Mouse (Mus musculus) bone marrow, adult 2 months (tissue): ENCODE data around the gene Snx4. TPM values are rescaled to one million over a fixed set of nuclear protein-coding genes. Genes with fewer than 3 reads are reported as not detected.

ENCODE experiments used
- H3K27ac ChIP-seq: fragments of 200-500 bp; 2 replicates; pipeline ENCODE4 v1.5.1; 2012; ENCODE audit warnings: low read depth, mild to moderate bottlenecking, control low read depth, inconsistent platforms, low read length; ENCODE audit not compliant: control insufficient read depth, poor library complexity, insufficient read depth
- H3K4me1 ChIP-seq: fragments of 200-500 bp; 2 replicates; pipeline ENCODE4 v1.6.1; 2011; ENCODE audit warnings: low read length; ENCODE audit not compliant: control insufficient read depth, insufficient read depth
- H3K4me3 ChIP-seq: fragments of 200-500 bp; replicated peaks from 2 replicates; pipeline ENCODE3; 2011; ENCODE audit warnings: mild to moderate bottlenecking, low read depth, low read length, control low read depth; ENCODE audit not compliant: control insufficient read depth
- CTCF ChIP-seq: fragments of 200-500 bp; IDR thresholded peaks from 2 replicates; pipeline ENCODE4 v1.5.1; 2011; ENCODE audit warnings: low read length, control low read depth; ENCODE audit not compliant: control insufficient read depth, insufficient read depth
- POLR2A ChIP-seq: fragments of 200-500 bp; IDR thresholded peaks from 2 replicates; pipeline ENCODE4 v1.6.1; 2011; ENCODE audit warnings: low read depth, mild to moderate bottlenecking, control low read depth, low read length, borderline replicate concordance; ENCODE audit not compliant: control insufficient read depth
- WGBS: fragments of 180-500 bp; shearing (Covaris S2); methylation state at CpG from one replicate; pipeline ENCODE4 v1.1.7; 2018; 5-methylcytosine and 5-hydroxymethylcytosine counted together
- polyA plus RNA-seq: library from polyadenylated mRNA; stranded (reverse); fragments of >200 nt; gene quantifications from 2 replicates; pipeline ENCODE4 v1.2.4, GENCODE M21; 2011; ENCODE audit warnings: low replicate concordance; ENCODE audit not compliant: missing spikeins, insufficient read depth, insufficient read length

Snx4 gene
- polyA plus RNA-seq, 1 experiment, result 22.3 TPM

- Histone ChIP-seq H3K4me3 (no peak overlapping the region), H3K4me1 (no peaks in the 10 kb centered on the region), H3K27ac (no peak overlapping the region)
- WGBS, result 89% methylated on average over 7 of the region's 7 CpGs
- TF ChIP-seq CTCF (no peak), POLR2A (no peak)
Measured at GRCm38 (mm10) chr16:33294681-33295080, 43.4 kb downstream of the Snx4 start.

GRCm38 (mm10) chr16:33295321-33295720 lies 44.1 kb downstream of the Snx4 start:
- no peak overlapping the region for H3K27ac ChIP-seq
- no peak overlapping the region for H3K4me3 ChIP-seq
- no peaks in the 10 kb centered on the region for H3K4me1 ChIP-seq
- no peak for TF ChIP-seq POLR2A
- no peak for TF ChIP-seq CTCF
- 94% methylated on average over 9 of the region's 9 CpGs for WGBS

GRCm38 (mm10) chr16:33297493-33297892 lies 46.3 kb downstream of the Snx4 start:
- no peak overlapping the region for H3K4me3 ChIP-seq
- WGBS, result 81% methylated on average over 1 of the region's 1 CpGs
- no peak for TF ChIP-seq POLR2A
- TF ChIP-seq CTCF, result no peak
- H3K4me1 ChIP-seq, result no peaks in the 10 kb centered on the region
- H3K27ac ChIP-seq, result no peak overlapping the region

- no peak for TF ChIP-seq POLR2A
- TF ChIP-seq CTCF, result peak; percentile 87
- WGBS, result 6% methylated on average over 4 of the region's 4 CpGs
- no peak overlapping the region for H3K27ac ChIP-seq
- H3K4me1 ChIP-seq, result no peaks in the 10 kb centered on the region
- H3K4me3 ChIP-seq, result no peak overlapping the region
Measured at GRCm38 (mm10) chr16:33306633-33307070, 55.4 kb downstream of the Snx4 start.

GRCm38 (mm10) chr16:33307761-33308160 lies 56.5 kb downstream of the Snx4 start:
- no peak overlapping the region for H3K27ac ChIP-seq
- TF ChIP-seq POLR2A (no peak), CTCF (no peak)
- H3K4me3 ChIP-seq, result no peak overlapping the region
- 66% methylated on average over 7 of the region's 7 CpGs for WGBS
- no peaks in the 10 kb centered on the region for H3K4me1 ChIP-seq

- no peak overlapping the region for H3K27ac ChIP-seq
- 83% methylated on average over 3 of the region's 3 CpGs for WGBS
- H3K4me3 ChIP-seq, result no peak overlapping the region
- H3K4me1 ChIP-seq, result no peaks in the 10 kb centered on the region
- TF ChIP-seq POLR2A (no peak), CTCF (no peak)
Measured at GRCm38 (mm10) chr16:33309066-33309465, 57.8 kb downstream of the Snx4 start.

- WGBS, result 75% methylated on average over 4 of the region's 4 CpGs
- no peaks in the 10 kb centered on the region for H3K4me1 ChIP-seq
- no peak for TF ChIP-seq CTCF
- no peak for TF ChIP-seq POLR2A
- no peak overlapping the region for H3K27ac ChIP-seq
- H3K4me3 ChIP-seq, result no peak overlapping the region
Measured at GRCm38 (mm10) chr16:33315611-33316010, 64.4 kb downstream of the Snx4 start.

- no peak overlapping the region for H3K27ac ChIP-seq
- WGBS, result 58% methylated on average over 3 of the region's 3 CpGs
- TF ChIP-seq CTCF, result peak; percentile 13; the same call in 1 of the 2 replicates
- no peak for TF ChIP-seq POLR2A
- no peaks in the 10 kb centered on the region for H3K4me1 ChIP-seq
- H3K4me3 ChIP-seq, result no peak overlapping the region
Measured at GRCm38 (mm10) chr16:33317646-33318045, 66.4 kb downstream of the Snx4 start.

- Histone ChIP-seq H3K4me3 (no peak overlapping the region), H3K4me1 (no peaks in the 10 kb centered on the region), H3K27ac (no peak overlapping the region)
- TF ChIP-seq POLR2A (no peak), CTCF (no peak)
- 71% methylated on average over 7 of the region's 7 CpGs for WGBS
Measured at GRCm38 (mm10) chr16:33318059-33318458, 66.8 kb downstream of the Snx4 start.
